Mouse (Mus musculus): ENCODE measurements around the gene Rbm38. TPM values are rescaled to one million over a fixed set of nuclear protein-coding genes. Genes with fewer than 3 reads are reported as not detected.

Rbm38 gene
- polyA plus RNA-seq, 1 experiment from 2014 or later, result 13.8 TPM

GRCm38 (mm10) chr2:173053846-173054245 lies 33.5 kb downstream of the Rbm38 start:
- no peak overlapping the region for H3K4me3 ChIP-seq
- H3K27me3 ChIP-seq (replicated peaks), result no peaks in the 10 kb centered on the region
- H3K36me3 ChIP-seq (replicated peaks), result no peaks in the 10 kb centered on the region
- H3K4me1 ChIP-seq, result no peaks in the 10 kb centered on the region
- 88% methylated on average over 6 of the region's 6 CpGs for WGBS
- no peak overlapping the region for H3K27ac ChIP-seq
- no peaks in the 10 kb centered on the region for H3K9me3 ChIP-seq
- ATAC-seq (replicated peaks), result no peak
- no peak overlapping the region for H3K9ac ChIP-seq
- no peak overlapping the region for H3K4me2 ChIP-seq

GRCm38 (mm10) chr2:173056303-173056881 lies 36.1 kb downstream of the Rbm38 start:
- no peak overlapping the region for H3K4me3 ChIP-seq
- no peaks in the 10 kb centered on the region for H3K27me3 ChIP-seq (replicated peaks)
- no peaks in the 10 kb centered on the region for H3K9me3 ChIP-seq
- H3K9ac ChIP-seq, result no peak overlapping the region
- H3K4me2 ChIP-seq, result no peak overlapping the region
- no peaks in the 10 kb centered on the region for H3K36me3 ChIP-seq (replicated peaks)
- H3K27ac ChIP-seq, result no peak overlapping the region
- WGBS, result 85% methylated on average over 10 of the region's 10 CpGs
- ATAC-seq (replicated peaks), result no peak
- no peaks in the 10 kb centered on the region for H3K4me1 ChIP-seq

GRCm38 (mm10) chr2:173056882-173057315 lies 36.6 kb downstream of the Rbm38 start:
- no peak overlapping the region for H3K27ac ChIP-seq
- no peaks in the 10 kb centered on the region for H3K27me3 ChIP-seq (replicated peaks)
- H3K36me3 ChIP-seq (replicated peaks), result no peaks in the 10 kb centered on the region
- no peaks in the 10 kb centered on the region for H3K4me1 ChIP-seq
- no peak for ATAC-seq (replicated peaks)
- 80% methylated on average over 11 of the region's 11 CpGs for WGBS
- H3K4me2 ChIP-seq, result no peak overlapping the region
- no peaks in the 10 kb centered on the region for H3K9me3 ChIP-seq
- H3K4me3 ChIP-seq, result no peak overlapping the region
- H3K9ac ChIP-seq, result no peak overlapping the region

GRCm38 (mm10) chr2:173057623-173058022 lies 37.3 kb downstream of the Rbm38 start:
- Histone ChIP-seq H3K9me3 (no peaks in the 10 kb centered on the region), H3K27ac (no peak overlapping the region), H3K36me3 (replicated peaks) (no peaks in the 10 kb centered on the region), H3K4me3 (no peak overlapping the region), H3K9ac (no peak overlapping the region), H3K4me2 (no peak overlapping the region), H3K4me1 (no peaks in the 10 kb centered on the region), H3K27me3 (replicated peaks) (no peaks in the 10 kb centered on the region)
- ATAC-seq (replicated peaks), result no peak
- WGBS, result 73% methylated on average over 10 of the region's 10 CpGs

- Histone ChIP-seq H3K27me3 (replicated peaks) (no peaks in the 10 kb centered on the region), H3K9me3 (no peaks in the 10 kb centered on the region), H3K27ac (no peak overlapping the region), H3K4me2 (no peak overlapping the region), H3K9ac (no peak overlapping the region), H3K4me3 (no peak overlapping the region), H3K36me3 (replicated peaks) (no peaks in the 10 kb centered on the region), H3K4me1 (no peaks in the 10 kb centered on the region)
- WGBS, result 38% methylated on average over 11 of the region's 11 CpGs
- ATAC-seq (replicated peaks), result no peak
These were observed 38.0 kb downstream of the Rbm38 start for GRCm38 (mm10) chr2:173058263-173058662.

- ATAC-seq (replicated peaks), result no peak
These were observed 40.2 kb downstream of the Rbm38 start for GRCm38 (mm10) chr2:173060450-173060849.

DNA sequence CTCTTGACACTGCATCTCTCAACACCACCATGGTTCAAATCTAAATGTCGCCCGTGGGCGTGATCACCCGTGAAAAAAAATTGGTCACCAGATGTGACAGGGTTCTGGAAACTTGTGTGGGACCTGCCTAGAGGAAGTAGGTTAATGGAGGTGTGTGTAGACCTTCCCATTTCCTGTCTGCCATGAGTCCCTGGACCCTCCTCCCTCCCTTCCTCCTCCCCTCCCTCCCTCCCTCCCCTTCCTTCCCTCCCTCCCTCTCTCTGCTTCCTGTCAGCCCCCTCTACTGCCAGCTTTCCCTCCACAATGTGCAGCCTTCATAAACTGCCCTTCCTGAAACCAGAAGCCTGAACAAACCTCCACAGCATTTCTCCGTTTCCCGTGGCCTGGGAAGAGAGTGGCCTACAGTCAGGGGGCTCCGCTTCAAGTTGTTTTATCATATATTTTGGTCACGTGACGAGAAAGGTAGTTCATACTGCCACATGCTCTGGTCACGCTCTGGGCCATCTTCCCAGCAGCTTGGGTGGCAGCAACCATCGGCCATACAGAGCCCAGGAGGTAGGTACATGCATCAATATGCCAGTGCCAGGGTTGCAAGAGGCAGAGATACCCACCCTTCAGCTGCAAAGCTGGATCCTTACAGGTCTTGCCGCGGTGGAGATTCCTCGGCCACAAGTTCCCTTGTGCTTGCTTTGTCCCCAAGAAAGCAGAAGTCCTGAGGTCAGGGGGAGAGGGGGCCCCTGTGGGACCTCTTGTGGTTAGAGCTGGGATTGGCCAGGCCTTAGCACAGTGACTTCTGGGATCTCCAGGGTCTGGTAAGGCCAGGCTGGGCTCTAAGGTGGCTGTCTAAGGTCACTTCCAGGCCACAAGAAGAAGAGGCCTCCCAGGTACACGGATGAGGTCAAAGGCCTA lies 41.4 kb downstream of the Rbm38 start:
- H3K4me1 ChIP-seq, result no peaks in the 10 kb centered on the region
- no peaks in the 10 kb centered on the region for H3K27me3 ChIP-seq (replicated peaks)
- H3K4me3 ChIP-seq, result no peak overlapping the region
- no peak overlapping the region for H3K9ac ChIP-seq
- no peak overlapping the region for H3K27ac ChIP-seq
- H3K36me3 ChIP-seq (replicated peaks), result no peaks in the 10 kb centered on the region
- 79% methylated on average over 15 of the region's 15 CpGs for WGBS
- H3K9me3 ChIP-seq, result no peaks in the 10 kb centered on the region
- H3K4me2 ChIP-seq, result no peak overlapping the region
- no peak for ATAC-seq (replicated peaks)

More at GRCm38 (mm10) chr2:173060450-173060849, 40.2 kb downstream of the Rbm38 start:
- H3K36me3 ChIP-seq (replicated peaks), result no peaks in the 10 kb centered on the region
- WGBS, result 90% methylated on average over 9 of the region's 9 CpGs
- no peak overlapping the region for H3K4me2 ChIP-seq
- no peak overlapping the region for H3K9ac ChIP-seq
- no peak overlapping the region for H3K27ac ChIP-seq
- no peaks in the 10 kb centered on the region for H3K27me3 ChIP-seq (replicated peaks)
- H3K4me3 ChIP-seq, result no peak overlapping the region
- no peaks in the 10 kb centered on the region for H3K9me3 ChIP-seq
- H3K4me1 ChIP-seq, result no peaks in the 10 kb centered on the region

DNA sequence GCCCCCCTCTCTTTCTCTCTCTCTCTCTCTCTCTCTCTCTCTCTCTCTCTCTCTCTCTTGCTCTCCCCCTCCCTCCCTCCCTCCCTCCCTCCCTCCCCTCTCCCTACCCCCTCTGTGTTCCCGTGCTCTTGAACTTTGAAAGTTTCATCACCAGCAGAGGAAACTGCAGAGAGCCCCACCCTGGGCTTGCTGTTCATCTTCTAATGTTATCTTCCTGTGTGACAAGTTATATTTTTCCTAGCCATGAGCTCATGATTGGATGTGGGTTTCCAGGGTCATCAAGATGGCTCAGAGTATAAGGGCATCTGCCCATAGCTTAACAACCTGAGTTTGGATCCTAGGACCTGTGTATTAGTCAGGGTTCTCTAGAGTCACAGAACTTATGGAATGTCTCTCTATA lies 42.9 kb downstream of the Rbm38 start:
- WGBS, result 100% methylated on average over 1 of the region's 1 CpGs
- Histone ChIP-seq H3K27me3 (replicated peaks) (no peaks in the 10 kb centered on the region), H3K4me2 (no peak overlapping the region), H3K4me3 (no peak overlapping the region), H3K9me3 (no peaks in the 10 kb centered on the region), H3K9ac (no peak overlapping the region), H3K4me1 (no peaks in the 10 kb centered on the region), H3K27ac (no peak overlapping the region), H3K36me3 (replicated peaks) (no peaks in the 10 kb centered on the region)
- ATAC-seq (replicated peaks), result no peak

- Histone ChIP-seq H3K36me3 (replicated peaks) (no peaks in the 10 kb centered on the region), H3K4me2 (no peak overlapping the region), H3K27me3 (replicated peaks) (no peaks in the 10 kb centered on the region), H3K9me3 (no peaks in the 10 kb centered on the region), H3K4me3 (no peak overlapping the region), H3K4me1 (no peaks in the 10 kb centered on the region), H3K9ac (no peak overlapping the region), H3K27ac (no peak overlapping the region)
- no peak for ATAC-seq (replicated peaks)
- 97% methylated on average over 2 of the region's 2 CpGs for WGBS
These were observed 44.6 kb downstream of the Rbm38 start for GRCm38 (mm10) chr2:173064864-173065263.

GRCm38 (mm10) chr2:173072948-173073347 lies 52.6 kb downstream of the Rbm38 start:
- no peak overlapping the region for H3K4me3 ChIP-seq
- H3K9ac ChIP-seq, result no peak overlapping the region
- H3K4me1 ChIP-seq, result no peaks in the 10 kb centered on the region
- H3K9me3 ChIP-seq, result no peaks in the 10 kb centered on the region
- H3K27me3 ChIP-seq (replicated peaks), result no peaks in the 10 kb centered on the region
- H3K4me2 ChIP-seq, result no peak overlapping the region
- 92% methylated on average over 7 of the region's 7 CpGs for WGBS
- no peaks in the 10 kb centered on the region for H3K36me3 ChIP-seq (replicated peaks)
- no peak overlapping the region for H3K27ac ChIP-seq
- ATAC-seq (replicated peaks), result no peak

- Histone ChIP-seq H3K4me3 (no peak overlapping the region), H3K9ac (no peak overlapping the region), H3K9me3 (no peaks in the 10 kb centered on the region), H3K36me3 (replicated peaks) (no peaks in the 10 kb centered on the region), H3K27ac (no peak overlapping the region), H3K27me3 (replicated peaks) (no peaks in the 10 kb centered on the region), H3K4me1 (no peaks in the 10 kb centered on the region), H3K4me2 (no peak overlapping the region)
- no peak for ATAC-seq (replicated peaks)
- WGBS, result 68% methylated on average over 5 of the region's 5 CpGs
These were observed 53.4 kb downstream of the Rbm38 start for GRCm38 (mm10) chr2:173073666-173074065.

- no peak overlapping the region for H3K4me2 ChIP-seq
- H3K4me3 ChIP-seq, result no peak overlapping the region
- no peaks in the 10 kb centered on the region for H3K27me3 ChIP-seq (replicated peaks)
- 90% methylated on average over 9 of the region's 9 CpGs for WGBS
- ATAC-seq (replicated peaks), result no peak
- no peaks in the 10 kb centered on the region for H3K9me3 ChIP-seq
- H3K9ac ChIP-seq, result no peak overlapping the region
- H3K27ac ChIP-seq, result no peak overlapping the region
- no peaks in the 10 kb centered on the region for H3K4me1 ChIP-seq
- H3K36me3 ChIP-seq (replicated peaks), result no peaks in the 10 kb centered on the region
These were observed 56.6 kb downstream of the Rbm38 start for GRCm38 (mm10) chr2:173076921-173077320.
